Mouse (Mus musculus) thymus, adult 2 months (tissue): Measurements from ENCODE around the gene Rbms1. TPM values are rescaled to one million over a fixed set of nuclear protein-coding genes. Genes with fewer than 3 reads are reported as not detected.
A peak's percentile ranks its signal among the peaks of the same experiment; 100 is the strongest.

Experiments used
- DNase-seq: peaks from one replicate; pipeline ENCODE4 v3.0.0; 2021
- H3K27ac ChIP-seq: fragments of 200-500 bp; 2 replicates; pipeline ENCODE4 v1.5.1; 2012; ENCODE audit warnings: low read length, control low read depth; ENCODE audit not compliant: control insufficient read depth, insufficient read depth
- H3K27me3 ChIP-seq: fragments of 200-500 bp; 2 replicates; pipeline ENCODE4 v1.6.1; 2012; ENCODE audit warnings: mild to moderate bottlenecking, low read length, moderate library complexity, mixed read lengths; ENCODE audit not compliant: control insufficient read depth, insufficient read depth
- H3K36me3 ChIP-seq: fragments of 200-500 bp; 2 replicates; pipeline ENCODE4 v1.6.1; 2012; ENCODE audit warnings: mild to moderate bottlenecking, low read length, moderate library complexity; ENCODE audit not compliant: control insufficient read depth, insufficient read depth
- H3K4me1 ChIP-seq: fragments of 200-500 bp; replicated peaks from 2 replicates; pipeline ENCODE4 v1.6.1; 2012; ENCODE audit warnings: low read length; ENCODE audit not compliant: control insufficient read depth, insufficient read depth
- H3K4me3 ChIP-seq: fragments of 200-500 bp; 2 replicates; pipeline ENCODE4 v1.5.1; 2012; ENCODE audit warnings: mild to moderate bottlenecking, low read length, control low read depth, moderate library complexity; ENCODE audit not compliant: control insufficient read depth, insufficient read depth
- CTCF ChIP-seq: fragments of 200-500 bp; IDR thresholded peaks from 2 replicates; pipeline ENCODE4 v1.5.1; 2012; ENCODE audit warnings: mild to moderate bottlenecking, control low read depth, low read length, moderate library complexity, borderline replicate concordance; ENCODE audit not compliant: control insufficient read depth, poor library complexity, insufficient read depth; ENCODE audit errors: extremely low read depth
- POLR2A ChIP-seq: fragments of 200-500 bp; IDR thresholded peaks from 2 replicates; pipeline ENCODE4 v1.6.1; 2012; ENCODE audit warnings: mild to moderate bottlenecking, low read length, control low read depth, moderate library complexity; ENCODE audit not compliant: control insufficient read depth, poor library complexity, insufficient read depth; ENCODE audit errors: extremely low read depth
- WGBS: fragments of 180-500 bp; shearing (Covaris S2); methylation state at CpG from one replicate; pipeline ENCODE4 v1.1.7; 2018; 5-methylcytosine and 5-hydroxymethylcytosine counted together
- polyA plus RNA-seq: library from polyadenylated mRNA; depleted of rRNA; stranded (reverse); fragments of >200 nt; gene quantifications from 2 replicates; pipeline ENCODE4 v1.2.3, GENCODE M21; 2012

The Rbms1 gene
- polyA plus RNA-seq, 1 experiment = 151 TPM

GRCm38 (mm10) chr2:60901013-60901412 is 62.0 kb downstream of the Rbms1 start:
- DNase-seq = no peak
- Histone ChIP-seq H3K27me3 (no peaks in the 10 kb centered on the region), H3K27ac (no peak overlapping the region), H3K4me1 (peaks cover 7% of the 10 kb centered on the region), H3K4me3 (no peak overlapping the region), H3K36me3 (no peaks in the 10 kb centered on the region)
- WGBS = 89% methylated on average over 6 of the region's 6 CpGs
- no peak for TF ChIP-seq CTCF

GRCm38 (mm10) chr2:60893042-60893441 is 70.0 kb downstream of the Rbms1 start:
- no peak for DNase-seq
- Histone ChIP-seq H3K4me1 (no peaks in the 10 kb centered on the region), H3K4me3 (no peak overlapping the region), H3K27me3 (no peaks in the 10 kb centered on the region), H3K36me3 (no peaks in the 10 kb centered on the region), H3K27ac (no peak overlapping the region)
- no peak for TF ChIP-seq POLR2A
- TF ChIP-seq CTCF = no peak
- WGBS = 98% methylated on average over 1 of the region's 1 CpGs

GRCm38 (mm10) chr2:60883931-60884330 is 79.1 kb downstream of the Rbms1 start:
- TF ChIP-seq CTCF (no peak), POLR2A (no peak)
- Histone ChIP-seq H3K27ac (no peak overlapping the region), H3K36me3 (no peaks in the 10 kb centered on the region), H3K4me1 (peaks cover 11% of the 10 kb centered on the region), H3K4me3 (no peak overlapping the region), H3K27me3 (no peaks in the 10 kb centered on the region)
- 37% methylated on average over 4 of the region's 4 CpGs for WGBS
- DNase-seq = no peak

GRCm38 (mm10) chr2:60883043-60883365 is 80.0 kb downstream of the Rbms1 start:
- DNase-seq = no peak
- 34% methylated on average over 3 of the region's 3 CpGs for WGBS
- Histone ChIP-seq H3K27me3 (no peaks in the 10 kb centered on the region), H3K4me3 (no peak overlapping the region), H3K4me1 (peaks cover 13% of the 10 kb centered on the region), H3K27ac (no peak overlapping the region), H3K36me3 (no peaks in the 10 kb centered on the region)
- TF ChIP-seq POLR2A (no peak), CTCF (no peak)

GRCm38 (mm10) chr2:60882202-60883042 is 80.6 kb downstream of the Rbms1 start:
- peaks cover 17% of the 10 kb centered on the region for H3K4me1 ChIP-seq
- WGBS = 74% methylated on average over 5 of the region's 5 CpGs
- no peaks in the 10 kb centered on the region for H3K27me3 ChIP-seq
- TF ChIP-seq POLR2A (no peak), CTCF (no peak)
- DNase-seq = no peak
- H3K4me3 ChIP-seq = no peak overlapping the region
- no peaks in the 10 kb centered on the region for H3K36me3 ChIP-seq
- H3K27ac ChIP-seq = no peak overlapping the region

- peak overlapping the region; percentile 96 for H3K4me3 ChIP-seq
- H3K27me3 ChIP-seq = no peaks in the 10 kb centered on the region
- TF ChIP-seq CTCF (no peak), POLR2A (no peak)
- WGBS = 6% methylated on average over 27 of the region's 27 CpGs
- no peak overlapping the region for H3K27ac ChIP-seq
- H3K4me1 ChIP-seq = peaks cover 18% of the 10 kb centered on the region
- no peak for DNase-seq
- H3K36me3 ChIP-seq = no peaks in the 10 kb centered on the region
Measured at GRCm38 (mm10) chr2:60881571-60882041, 81.4 kb downstream of the Rbms1 start.

GRCm38 (mm10) chr2:60880789-60881570 is 82.0 kb downstream of the Rbms1 start:
- peak; percentile 71 for DNase-seq
- Histone ChIP-seq H3K36me3 (no peaks in the 10 kb centered on the region), H3K27ac (peak overlapping the region; percentile 50), H3K4me3 (peak overlapping the region; percentile 96), H3K4me1 (peaks cover 21% of the 10 kb centered on the region), H3K27me3 (no peaks in the 10 kb centered on the region)
- TF ChIP-seq POLR2A (no peak), CTCF (peak; percentile 51; the same call in 1 of the 2 replicates)
- 4% methylated on average over 104 of the region's 104 CpGs for WGBS
